Mouse (Mus musculus) spleen, adult 2 months (tissue): ENCODE results near the gene Ddn. TPM values are rescaled to one million over a fixed set of nuclear protein-coding genes. Genes with fewer than 3 reads are reported as not detected.

Experiments used
- DNase-seq, 2 experiments: peaks; one replicate each; pipeline versions ENCODE4 v3.0.0 to v3.0.0-alpha.2; 2012 to 2021; ENCODE audit warnings: low spot score in 2 of 2, low read depth in 1 of 2
- H3K27ac ChIP-seq: fragments of 200-500 bp; 2 replicates; pipeline ENCODE4 v1.5.1; 2012; ENCODE audit warnings: low read length, inconsistent platforms; ENCODE audit not compliant: insufficient read depth
- H3K27me3 ChIP-seq: fragments of 200-500 bp; 2 replicates; pipeline ENCODE4 v1.6.1; 2012; ENCODE audit warnings: mild to moderate bottlenecking, moderate library complexity, low read length, inconsistent platforms; ENCODE audit not compliant: control insufficient read depth, insufficient read depth
- H3K36me3 ChIP-seq: fragments of 200-500 bp; 2 replicates; pipeline ENCODE4 v1.6.1; 2012; ENCODE audit warnings: mild to moderate bottlenecking, low read length, inconsistent platforms; ENCODE audit not compliant: control insufficient read depth, insufficient read depth
- H3K4me1 ChIP-seq: fragments of 200-500 bp; 2 replicates; pipeline ENCODE4 v1.6.1; 2011; ENCODE audit warnings: inconsistent platforms; ENCODE audit not compliant: control insufficient read depth, insufficient read depth, insufficient read length
- H3K4me3 ChIP-seq: fragments of 200-500 bp; 2 replicates; pipeline ENCODE4 v1.5.1; 2011; ENCODE audit warnings: mild to moderate bottlenecking, inconsistent platforms; ENCODE audit not compliant: insufficient read depth, insufficient read length; ENCODE audit errors: extremely low read depth
- CTCF ChIP-seq: fragments of 200-500 bp; IDR thresholded peaks from 2 replicates; pipeline ENCODE4 v1.5.1; 2011; ENCODE audit warnings: mild to moderate bottlenecking, inconsistent platforms; ENCODE audit not compliant: insufficient read depth, insufficient read length, insufficient replicate concordance; ENCODE audit errors: extremely low read depth
- POLR2A ChIP-seq: fragments of 200-500 bp; IDR thresholded peaks from 2 replicates; pipeline ENCODE4 v1.6.1; 2011; ENCODE audit warnings: low read depth, low read length, inconsistent platforms
- WGBS: fragments of 180-500 bp; shearing (Covaris S2); methylation state at CpG from one replicate; pipeline ENCODE4 v1.1.7; 2018; 5-methylcytosine and 5-hydroxymethylcytosine counted together
- polyA plus RNA-seq: library from polyadenylated mRNA; depleted of rRNA; stranded (reverse); fragments of >200 nt; gene quantifications from 2 replicates; pipeline ENCODE4 v1.2.3, GENCODE M21; 2012

Gene Ddn
- polyA plus RNA-seq, 1 experiment: 0.39 TPM

GRCm38 (mm10) chr15:98780075-98780474, 29.2 kb downstream of the Ddn start:
- H3K27me3 ChIP-seq: peaks cover 41% of the 10 kb centered on the region

GRCm38 (mm10) chr15:98778806-98779205, 30.5 kb downstream of the Ddn start:
- no peak for DNase-seq
- peaks cover 41% of the 10 kb centered on the region for H3K27me3 ChIP-seq
- no peak overlapping the region for H3K4me3 ChIP-seq
- 3% methylated on average over 10 of the region's 11 CpGs for WGBS
- TF ChIP-seq POLR2A (no peak), CTCF (no peak)
- H3K27ac ChIP-seq: no peak overlapping the region
- peaks cover 29% of the 10 kb centered on the region for H3K4me1 ChIP-seq
- no peaks in the 10 kb centered on the region for H3K36me3 ChIP-seq

More at GRCm38 (mm10) chr15:98780075-98780474, 29.2 kb downstream of the Ddn start:
- 22% methylated on average over 8 of the region's 8 CpGs for WGBS
- Histone ChIP-seq H3K4me3 (no peak overlapping the region), H3K27ac (no peak overlapping the region), H3K36me3 (no peaks in the 10 kb centered on the region), H3K4me1 (peaks cover 29% of the 10 kb centered on the region)
- TF ChIP-seq POLR2A: no peak
- TF ChIP-seq CTCF: no peak
- no peak for DNase-seq

GRCm38 (mm10) chr15:98778191-98778770, 31.0 kb downstream of the Ddn start:
- TF ChIP-seq POLR2A (no peak), CTCF (no peak)
- no peak overlapping the region for H3K27ac ChIP-seq
- no peaks in the 10 kb centered on the region for H3K36me3 ChIP-seq
- no peak overlapping the region for H3K4me3 ChIP-seq
- 1% methylated on average over 25 of the region's 25 CpGs for WGBS
- H3K4me1 ChIP-seq: peaks cover 29% of the 10 kb centered on the region
- H3K27me3 ChIP-seq: peaks cover 41% of the 10 kb centered on the region
- DNase-seq: no peak

GRCm38 (mm10) chr15:98777762-98778161, 31.5 kb downstream of the Ddn start, which contains the start of gene Wnt10b:
Gene Wnt10b (minus strand): TSS chr15:98778150.
- peaks cover 41% of the 10 kb centered on the region for H3K27me3 ChIP-seq
- under 1% methylated on average over 25 of the region's 33 CpGs for WGBS
- peak within 1 kb of the TSS; percentile 49; the same call in 1 of the 2 replicates for H3K4me3 ChIP-seq
- no peaks in the 10 kb centered on the region for H3K36me3 ChIP-seq
- peaks cover 29% of the 10 kb centered on the region for H3K4me1 ChIP-seq
- H3K27ac ChIP-seq: no peak within 1 kb of the TSS
- no peak for DNase-seq
- TF ChIP-seq POLR2A (no peak), CTCF (no peak)

- DNase-seq: no peak
- H3K4me1 ChIP-seq: peaks cover 29% of the 10 kb centered on the region
- 8% methylated on average over 19 of the region's 19 CpGs for WGBS
- H3K27ac ChIP-seq: no peak overlapping the region
- no peak for TF ChIP-seq POLR2A
- TF ChIP-seq CTCF: no peak
- H3K36me3 ChIP-seq: no peaks in the 10 kb centered on the region
- H3K4me3 ChIP-seq: peak overlapping the region; percentile 49; the same call in 1 of the 2 replicates
- peaks cover 41% of the 10 kb centered on the region for H3K27me3 ChIP-seq
These were observed 32.2 kb downstream of the Ddn start for GRCm38 (mm10) chr15:98777005-98777616.

- 3% methylated on average over 62 of the region's 62 CpGs for WGBS
- peak in 1 of 2 experiments; percentile 34 for DNase-seq
- H3K4me3 ChIP-seq: peak overlapping the region; percentile 12; the same call in 1 of the 2 replicates
- no peak overlapping the region for H3K27ac ChIP-seq
- H3K27me3 ChIP-seq: peaks cover 41% of the 10 kb centered on the region
- H3K36me3 ChIP-seq: no peaks in the 10 kb centered on the region
- no peak for TF ChIP-seq POLR2A
- TF ChIP-seq CTCF: no peak
- peaks cover 29% of the 10 kb centered on the region for H3K4me1 ChIP-seq
These were observed 32.8 kb downstream of the Ddn start for GRCm38 (mm10) chr15:98776280-98777004.

GRCm38 (mm10) chr15:98775533-98775932, 33.8 kb downstream of the Ddn start:
- DNase-seq: no peak
- Histone ChIP-seq H3K27me3 (peaks cover 39% of the 10 kb centered on the region), H3K4me1 (peaks cover 29% of the 10 kb centered on the region), H3K4me3 (no peak overlapping the region), H3K36me3 (no peaks in the 10 kb centered on the region), H3K27ac (no peak overlapping the region)
- TF ChIP-seq POLR2A: no peak
- TF ChIP-seq CTCF: no peak
- WGBS: 30% methylated on average over 5 of the region's 5 CpGs
